Mouse (Mus musculus): Measurements from ENCODE around the gene Obox1. TPM values are rescaled to one million over a fixed set of nuclear protein-coding genes. Genes with fewer than 3 reads are reported as not detected.
"Not testable (repeated sequence)": the region's sequence is repeated elsewhere in the genome, so short reads cannot be mapped to it uniquely, and the experiment has no call there.

The Obox1 gene
- polyA plus RNA-seq (2016; fragmentation: Nextera tagmentation; extraction: Ambion mirVana), result not detected in 2 replicates

DNA sequence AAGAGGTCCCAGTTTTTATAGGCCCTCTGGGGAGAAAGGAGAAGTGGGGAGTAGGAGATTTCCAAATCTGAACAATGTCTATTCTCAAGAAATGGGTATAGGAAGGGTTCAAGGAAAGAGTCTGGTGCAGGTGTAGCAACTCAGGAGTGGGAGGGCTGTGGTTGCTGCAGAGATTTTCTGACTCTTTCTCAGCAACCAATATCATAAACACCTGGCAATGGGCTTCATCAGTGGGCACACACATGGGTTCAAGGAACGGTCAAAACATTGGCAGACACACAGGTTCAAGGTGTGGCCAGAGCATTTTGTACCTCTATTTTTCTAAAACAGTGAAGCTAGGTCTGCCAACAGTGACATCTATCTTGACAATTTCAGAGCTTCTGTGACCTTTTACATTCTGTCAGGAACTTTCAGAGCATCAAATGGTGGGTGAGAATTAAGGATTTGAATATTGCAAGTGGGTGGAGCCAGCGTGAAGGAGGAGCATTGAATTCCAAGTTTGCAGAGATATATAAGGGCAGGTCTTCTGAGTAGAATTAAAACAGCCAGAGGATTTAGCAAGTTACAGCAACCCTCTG is at the start of gene Obox1, which contains the start of gene Obox2:
Gene Obox1, plus strand, starts transcription at position 528 of the 578 bp plus-strand sequence.
Gene Obox2, plus strand, starts transcription at position 301 of the 578 bp plus-strand sequence.
- H3K9me3 ChIP-seq; H3K4me1 ChIP-seq; H3K9ac ChIP-seq; H3K27ac ChIP-seq; H3K36me3 ChIP-seq; ATAC-seq (ENCODE audit: low FRiP score, low read depth); H3K4me3 ChIP-seq; H3K4me2 ChIP-seq (replicated peaks); H3K27me3 ChIP-seq (replicated peaks): not testable (repeated sequence)
- no CpG with 5 or more reads among the region's 2 CpGs for WGBS

DNA sequence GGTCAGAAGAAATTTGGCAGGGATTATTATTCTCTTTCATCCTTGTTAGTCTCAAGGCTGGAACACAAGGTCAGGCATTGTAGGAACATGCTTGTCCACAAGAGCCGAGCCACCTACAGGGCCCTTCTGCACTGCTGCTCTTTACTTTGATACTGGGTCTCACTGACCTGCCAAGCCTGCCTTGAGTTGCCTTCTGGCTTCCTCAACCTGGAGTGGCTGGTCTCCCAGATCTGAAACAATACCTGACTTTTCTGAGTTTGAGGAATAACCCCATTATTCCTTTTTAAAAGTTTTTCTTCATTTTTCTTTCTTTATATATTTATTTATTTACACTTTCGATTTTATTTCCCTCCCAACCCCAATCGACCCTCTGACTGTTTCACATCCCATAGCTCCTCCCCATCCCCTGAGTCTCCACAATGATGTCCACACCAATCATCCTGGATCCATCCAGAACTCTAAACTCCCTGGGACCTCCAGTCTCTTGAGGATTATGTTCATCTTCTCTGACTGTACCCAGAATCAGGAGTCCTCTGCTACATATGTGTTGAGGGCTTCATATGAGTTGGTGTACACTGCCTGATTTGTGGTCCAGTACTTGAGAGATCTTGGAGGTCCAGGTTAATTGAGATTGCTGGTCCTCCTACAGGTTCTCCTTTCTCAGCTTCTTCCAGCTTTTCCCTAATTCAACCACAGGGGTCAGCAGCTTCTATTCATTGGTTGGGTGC is 10.6 kb downstream of the Obox1 start:
- not testable (repeated sequence) for H3K4me1 ChIP-seq; H3K27me3 ChIP-seq (replicated peaks); H3K36me3 ChIP-seq; ATAC-seq (ENCODE audit: low FRiP score, low read depth); H3K4me2 ChIP-seq (replicated peaks); H3K4me3 ChIP-seq; H3K9ac ChIP-seq; H3K27ac ChIP-seq
- WGBS, result 64% methylated on average over 3 of the region's 3 CpGs
- H3K9me3 ChIP-seq, result peaks cover 18% of the 10 kb centered on the region

DNA sequence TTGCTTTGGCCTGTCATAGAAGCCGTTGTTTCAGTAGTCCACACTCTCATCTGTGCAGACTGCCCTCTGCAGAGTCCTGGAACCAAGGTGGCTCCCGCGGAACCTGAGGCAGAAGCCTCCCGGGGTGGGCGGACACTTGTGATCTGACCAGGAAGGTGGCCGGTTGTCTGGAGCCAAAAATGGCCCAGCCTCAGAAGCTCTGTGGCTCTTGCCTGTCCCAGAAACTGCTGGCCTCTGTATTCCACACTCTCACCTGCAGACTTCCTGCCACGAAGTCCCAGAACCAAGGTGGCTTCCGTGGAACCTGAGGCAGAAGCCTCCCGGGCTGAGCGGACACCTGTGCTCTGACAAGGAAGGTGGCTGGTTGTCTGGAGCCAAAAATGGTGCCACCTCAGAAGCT is 18.1 kb downstream of the Obox1 start:
- H3K4me3 ChIP-seq; H3K4me2 ChIP-seq (replicated peaks); ATAC-seq (ENCODE audit: low FRiP score, low read depth); H3K27ac ChIP-seq; H3K4me1 ChIP-seq; H3K27me3 ChIP-seq (replicated peaks); H3K9ac ChIP-seq; H3K36me3 ChIP-seq: not testable (repeated sequence)
- H3K9me3 ChIP-seq, result peaks cover 17% of the 10 kb centered on the region
- WGBS, result 89% methylated on average over 10 of the region's 10 CpGs

DNA sequence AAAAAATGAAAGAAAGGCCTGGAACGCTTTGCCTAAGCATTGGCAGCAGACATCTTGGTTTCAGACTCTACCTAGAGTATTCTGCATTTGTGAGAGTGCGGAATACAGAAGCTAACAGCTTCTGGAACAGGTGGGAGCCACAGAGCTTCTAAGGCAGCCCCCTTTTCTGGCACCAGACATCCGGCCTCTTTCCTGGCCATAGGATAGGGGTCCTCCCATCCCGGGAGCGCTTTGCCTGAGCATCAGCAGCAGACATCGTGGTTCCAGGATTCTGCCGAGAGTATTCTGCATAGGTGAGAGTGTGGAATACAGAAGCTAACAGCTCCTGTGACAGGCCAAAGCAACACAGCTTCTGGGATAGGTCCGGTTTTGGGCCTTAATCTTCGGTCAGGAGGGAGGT is 29.3 kb downstream of the Obox1 start:
- peaks cover 16% of the 10 kb centered on the region for H3K9me3 ChIP-seq
- H3K9ac ChIP-seq, result not testable (repeated sequence)

DNA sequence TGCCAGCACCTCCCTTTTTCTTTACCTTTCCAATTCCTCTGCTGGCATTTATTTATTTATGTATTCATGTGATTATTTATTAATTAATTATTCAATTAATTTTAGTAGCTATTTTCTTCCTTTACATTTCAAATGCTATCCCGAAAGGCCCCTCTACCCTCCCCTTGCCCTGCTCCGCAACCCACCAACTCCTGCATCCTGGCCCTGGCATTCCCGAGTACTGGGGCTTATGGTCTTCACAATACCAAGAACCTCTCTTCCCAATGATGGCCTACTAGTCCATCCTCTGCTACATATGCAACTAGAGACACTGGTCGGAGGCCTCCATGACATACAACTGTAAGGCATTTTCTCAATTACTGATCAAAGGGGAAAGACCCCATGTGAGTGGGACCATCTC is 36.8 kb downstream of the Obox1 start:
- not testable (repeated sequence) for H3K36me3 ChIP-seq; H3K9me3 ChIP-seq; H3K27ac ChIP-seq; H3K27me3 ChIP-seq (replicated peaks); H3K4me1 ChIP-seq; ATAC-seq (ENCODE audit: low FRiP score, low read depth); H3K9ac ChIP-seq; H3K4me2 ChIP-seq (replicated peaks); H3K4me3 ChIP-seq
- WGBS, result 79% methylated on average over 4 of the region's 4 CpGs

More for the DNA sequence above, 29.3 kb downstream of the Obox1 start:
- ATAC-seq (ENCODE audit: low FRiP score, low read depth); H3K4me2 ChIP-seq (replicated peaks); H3K27ac ChIP-seq; H3K4me1 ChIP-seq; H3K4me3 ChIP-seq; H3K36me3 ChIP-seq; H3K27me3 ChIP-seq (replicated peaks): not testable (repeated sequence)
- 91% methylated on average over 9 of the region's 9 CpGs for WGBS

DNA sequence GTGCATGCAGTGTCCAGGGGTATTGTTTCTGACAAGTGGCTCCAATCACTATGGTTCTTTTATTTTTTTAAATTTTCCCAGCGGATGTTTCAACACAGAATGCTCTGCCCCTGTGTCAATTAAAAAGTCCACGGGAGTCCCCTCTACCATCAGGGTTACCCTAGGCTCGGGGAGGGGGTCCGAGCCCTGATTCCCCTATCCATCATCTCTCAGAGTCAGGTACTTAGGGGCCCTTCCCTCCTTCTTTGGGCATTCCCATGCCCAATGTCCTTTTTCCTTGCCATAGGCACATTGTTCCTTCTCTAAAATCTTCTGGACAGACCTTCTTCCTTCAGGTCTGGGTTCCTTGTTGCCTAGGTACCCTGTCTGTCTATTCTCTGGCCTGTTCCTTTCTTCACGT is 120.7 kb downstream of the Obox1 start:
- 82% methylated on average over 5 of the region's 5 CpGs for WGBS
- H3K9ac ChIP-seq; H3K27me3 ChIP-seq (replicated peaks); H3K4me3 ChIP-seq; H3K36me3 ChIP-seq; H3K4me1 ChIP-seq; H3K4me2 ChIP-seq (replicated peaks); H3K27ac ChIP-seq; H3K9me3 ChIP-seq; ATAC-seq (ENCODE audit: low FRiP score, low read depth): not testable (repeated sequence)

Other genes with a start within 250 kb of the Obox1 start
- not detected in 2 replicates for gene Obox2, start 227 bp upstream of the Obox1 start, polyA plus RNA-seq (2016; fragmentation: Nextera tagmentation; extraction: Ambion mirVana)

All from neural tube, embryonic 12.5 days (tissue).